Mouse (Mus musculus) CH12.LX (cell line): ENCODE measurements around the gene Pabpn1l.
"Not testable (repeated sequence)": the region's sequence is repeated elsewhere in the genome, so short reads cannot be mapped to it uniquely, and the experiment has no call there.

Experiments
- CTCF ChIP-seq, 2 experiments: IDR thresholded peaks in 1 of 2; conservative IDR thresholded peaks in 1 of 2; 2 replicates each; pipeline ENCODE4 v1.5.1; 2011 to 2012; ENCODE audit warnings: low read depth in 2 of 2, low read length in 2 of 2, improper control_type of control experiment in 1 of 2, inconsistent platforms in 1 of 2, mild to moderate bottlenecking in 1 of 2, moderate library complexity in 1 of 2
- EP300 ChIP-seq: IDR thresholded peaks from 2 replicates; pipeline ENCODE4 v1.6.1; 2011; ENCODE audit warnings: low read length, improper control_type of control experiment
- ZMIZ1 ChIP-seq: IDR thresholded peaks from 2 replicates; pipeline ENCODE4 v1.6.1; 2012; ENCODE audit warnings: low read depth, mild to moderate bottlenecking, inconsistent platforms, low read length, improper control_type of control experiment

DNA sequence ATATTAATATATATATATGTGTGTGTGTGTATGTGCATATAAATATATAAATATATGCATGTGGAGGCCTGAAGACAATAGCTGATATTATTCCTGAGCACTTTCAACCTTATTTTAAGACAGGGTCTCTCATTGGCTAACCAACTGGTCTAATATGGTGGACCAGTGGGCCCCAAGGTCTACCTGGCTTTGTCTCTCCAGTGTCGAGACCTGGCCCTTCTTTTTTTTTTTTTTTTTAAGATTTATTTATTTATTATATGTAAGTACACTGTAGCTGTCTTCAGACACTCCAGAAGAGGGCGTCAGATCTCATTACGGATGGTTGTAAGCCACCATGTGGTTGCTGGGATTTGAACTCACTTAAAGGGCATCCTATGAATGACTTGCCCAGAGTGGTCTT is 9.6 kb upstream of the Pabpn1l start:
- not testable (repeated sequence) for TF ChIP-seq EP300, ZMIZ1
- 0 out of 4 replicates have a peak, but pooled peaks of 1 of the 2 experiments have one; percentile 5 for TF ChIP-seq CTCF (conservative IDR thresholded peaks at IDR 0.05 in 1 of 2, IDR thresholded peaks at IDR 0.05 in 1 of 2; ENCODE audit: low read depth in 2 of 2, low read length in 2 of 2)
